Mouse (Mus musculus) hindbrain, embryonic 15.5 days (tissue): ENCODE results near the gene Cd247. TPM values are rescaled to one million over a fixed set of nuclear protein-coding genes. Genes with fewer than 3 reads are reported as not detected.

Experiments used
- ATAC-seq: fragments of 200-750 bp; cut with Nextera tagmentation; 2 replicates; pipeline ENCODE4 v1.8.0; 2017; ENCODE audit warnings: low read depth, moderate number of reproducible peaks, moderate TSS enrichment; ENCODE audit not compliant: low FRiP score
- H3K27ac ChIP-seq: fragments of 300-500 bp; sonication (generic); replicated peaks from 2 replicates; pipeline ENCODE4 v1.5.1; 2015; ENCODE audit warnings: mild to moderate bottlenecking, inconsistent platforms
- H3K27me3 ChIP-seq: fragments of 300-500 bp; sonication (generic); 2 replicates; pipeline ENCODE4 v1.6.1; 2015; ENCODE audit warnings: control low read depth, inconsistent platforms
- H3K36me3 ChIP-seq: fragments of 300-500 bp; sonication (generic); 2 replicates; pipeline ENCODE4 v1.6.1; 2015; ENCODE audit warnings: control low read depth, inconsistent platforms
- H3K4me1 ChIP-seq: fragments of 300-500 bp; sonication (generic); replicated peaks from 2 replicates; pipeline ENCODE4 v1.6.1; 2015; ENCODE audit warnings: control low read depth, inconsistent platforms
- H3K4me2 ChIP-seq: fragments of 300-500 bp; sonication (generic); 2 replicates; pipeline ENCODE4 v1.6.1; 2015; ENCODE audit warnings: moderate library complexity, mild to moderate bottlenecking, inconsistent platforms
- H3K4me3 ChIP-seq: fragments of 300-500 bp; sonication (generic); 2 replicates; pipeline ENCODE4 v1.5.1; 2015; ENCODE audit warnings: mild to moderate bottlenecking, inconsistent platforms
- H3K9ac ChIP-seq: fragments of 300-500 bp; sonication (generic); 2 replicates; pipeline ENCODE4 v1.6.1; 2015; ENCODE audit warnings: inconsistent platforms
- H3K9me3 ChIP-seq: fragments of 300-500 bp; sonication (generic); 2 replicates; pipeline ENCODE4 v1.6.1; 2016; ENCODE audit warnings: control low read depth, inconsistent platforms
- WGBS: fragments of 180-500 bp; shearing (Covaris S2); methylation state at CpG from one replicate; pipeline ENCODE4 v1.1.7; 2015; 5-methylcytosine and 5-hydroxymethylcytosine counted together
- polyA plus RNA-seq: library from polyadenylated mRNA; unstranded; fragments of >200 nt; fragmentation: Nextera tagmentation; extraction: Ambion mirVana; gene quantifications from 2 replicates; pipeline ENCODE4 v1.2.1, GENCODE M21; 2015

Cd247 gene
- polyA plus RNA-seq, 1 experiment from 2014 or later: 0.51 TPM

- Histone ChIP-seq H3K4me3 (no peak overlapping the region), H3K9me3 (no peaks in the 10 kb centered on the region), H3K27ac (no peak overlapping the region), H3K9ac (no peak overlapping the region), H3K27me3 (peaks cover 8% of the 10 kb centered on the region), H3K36me3 (no peaks in the 10 kb centered on the region), H3K4me2 (no peak overlapping the region), H3K4me1 (peaks cover 20% of the 10 kb centered on the region)
- ATAC-seq: no peak
- WGBS: 85% methylated on average over 3 of the region's 3 CpGs
Measured at GRCm38 (mm10) chr1:165812775-165813174, 24.3 kb downstream of the Cd247 start.

GRCm38 (mm10) chr1:165814116-165814515, 25.6 kb downstream of the Cd247 start:
- Histone ChIP-seq H3K9me3 (no peaks in the 10 kb centered on the region), H3K9ac (no peak overlapping the region), H3K4me2 (0 out of 2 replicates have a peak overlapping the region, but pooled peaks have one; percentile 4), H3K36me3 (no peaks in the 10 kb centered on the region), H3K4me3 (no peak overlapping the region), H3K27ac (no peak overlapping the region), H3K4me1 (peaks cover 26% of the 10 kb centered on the region), H3K27me3 (peaks cover 8% of the 10 kb centered on the region)
- ATAC-seq: no peak
- 13% methylated on average over 7 of the region's 7 CpGs for WGBS

- Histone ChIP-seq H3K4me3 (no peak overlapping the region), H3K4me2 (peak overlapping the region; percentile 4; the same call in 1 of the 2 replicates), H3K36me3 (no peaks in the 10 kb centered on the region), H3K27me3 (peaks cover 8% of the 10 kb centered on the region), H3K4me1 (peaks cover 26% of the 10 kb centered on the region), H3K9me3 (no peaks in the 10 kb centered on the region), H3K9ac (no peak overlapping the region), H3K27ac (no peak overlapping the region)
- no peak for ATAC-seq
- 14% methylated on average over 14 of the region's 14 CpGs for WGBS
Measured at GRCm38 (mm10) chr1:165814521-165815278, 26.2 kb downstream of the Cd247 start.

GRCm38 (mm10) chr1:165816391-165816790, 27.9 kb downstream of the Cd247 start:
- 84% methylated on average over 9 of the region's 9 CpGs for WGBS
- Histone ChIP-seq H3K9me3 (no peaks in the 10 kb centered on the region), H3K27ac (no peak overlapping the region), H3K27me3 (peaks cover 5% of the 10 kb centered on the region; the same call in 1 of the 2 replicates), H3K36me3 (no peaks in the 10 kb centered on the region), H3K4me1 (peaks cover 26% of the 10 kb centered on the region), H3K4me3 (no peak overlapping the region), H3K9ac (no peak overlapping the region), H3K4me2 (no peak overlapping the region)
- ATAC-seq: no peak

GRCm38 (mm10) chr1:165817264-165817663, 28.8 kb downstream of the Cd247 start:
- Histone ChIP-seq H3K9ac (no peak overlapping the region), H3K4me2 (no peak overlapping the region), H3K27me3 (peaks cover 5% of the 10 kb centered on the region; the same call in 1 of the 2 replicates), H3K4me1 (peaks cover 26% of the 10 kb centered on the region), H3K27ac (no peak overlapping the region), H3K4me3 (no peak overlapping the region), H3K9me3 (no peaks in the 10 kb centered on the region), H3K36me3 (no peaks in the 10 kb centered on the region)
- 55% methylated on average over 9 of the region's 9 CpGs for WGBS
- ATAC-seq: no peak

GRCm38 (mm10) chr1:165818145-165818860, 29.8 kb downstream of the Cd247 start:
- 0 out of 2 replicates have a peak overlapping the region, but pooled peaks have one; percentile 7 for H3K27ac ChIP-seq
- H3K4me2 ChIP-seq: no peak overlapping the region
- WGBS: 37% methylated on average over 8 of the region's 8 CpGs
- no peak overlapping the region for H3K9ac ChIP-seq
- H3K4me1 ChIP-seq: peaks cover 26% of the 10 kb centered on the region
- no peaks in the 10 kb centered on the region for H3K36me3 ChIP-seq
- H3K9me3 ChIP-seq: no peaks in the 10 kb centered on the region
- H3K4me3 ChIP-seq: no peak overlapping the region
- H3K27me3 ChIP-seq: peaks cover 5% of the 10 kb centered on the region; the same call in 1 of the 2 replicates
- ATAC-seq: peak; percentile 49; the same call in 1 of the 2 replicates

GRCm38 (mm10) chr1:165819147-165819546, 30.7 kb downstream of the Cd247 start:
- no peaks in the 10 kb centered on the region for H3K9me3 ChIP-seq
- H3K27ac ChIP-seq: no peak overlapping the region
- WGBS: 79% methylated on average over 4 of the region's 4 CpGs
- ATAC-seq: no peak
- H3K27me3 ChIP-seq: peaks cover 5% of the 10 kb centered on the region; the same call in 1 of the 2 replicates
- H3K9ac ChIP-seq: no peak overlapping the region
- peaks cover 19% of the 10 kb centered on the region for H3K4me1 ChIP-seq
- no peak overlapping the region for H3K4me2 ChIP-seq
- no peaks in the 10 kb centered on the region for H3K36me3 ChIP-seq
- H3K4me3 ChIP-seq: no peak overlapping the region

- no peak for ATAC-seq
- H3K9ac ChIP-seq: no peak overlapping the region
- no peak overlapping the region for H3K27ac ChIP-seq
- 0 out of 2 replicates have a peak, but pooled peaks cover 6% of the 10 kb centered on the region for H3K4me1 ChIP-seq
- no peaks in the 10 kb centered on the region for H3K27me3 ChIP-seq
- no peak overlapping the region for H3K4me2 ChIP-seq
- H3K36me3 ChIP-seq: no peaks in the 10 kb centered on the region
- no peaks in the 10 kb centered on the region for H3K9me3 ChIP-seq
- WGBS: 93% methylated on average over 2 of the region's 2 CpGs
- no peak overlapping the region for H3K4me3 ChIP-seq
Measured at GRCm38 (mm10) chr1:165822031-165822430, 33.5 kb downstream of the Cd247 start.

- Histone ChIP-seq H3K9me3 (no peaks in the 10 kb centered on the region), H3K4me3 (no peak overlapping the region), H3K4me2 (no peak overlapping the region), H3K4me1 (peaks cover 4% of the 10 kb centered on the region), H3K27ac (no peak overlapping the region), H3K27me3 (no peaks in the 10 kb centered on the region), H3K36me3 (no peaks in the 10 kb centered on the region), H3K9ac (no peak overlapping the region)
- WGBS: 96% methylated on average over 5 of the region's 5 CpGs
- ATAC-seq: no peak
Measured at GRCm38 (mm10) chr1:165828173-165828572, 39.7 kb downstream of the Cd247 start.

- no peak overlapping the region for H3K9ac ChIP-seq
- no peak for ATAC-seq
- 91% methylated on average over 6 of the region's 6 CpGs for WGBS
Measured at GRCm38 (mm10) chr1:165828615-165829014, 40.1 kb downstream of the Cd247 start.

GRCm38 (mm10) chr1:165829890-165830289, 41.4 kb downstream of the Cd247 start:
- Histone ChIP-seq H3K4me1 (peaks cover 18% of the 10 kb centered on the region), H3K4me3 (no peak overlapping the region), H3K27me3 (no peaks in the 10 kb centered on the region), H3K36me3 (no peaks in the 10 kb centered on the region), H3K9ac (no peak overlapping the region), H3K27ac (no peak overlapping the region), H3K4me2 (no peak overlapping the region), H3K9me3 (no peaks in the 10 kb centered on the region)
- ATAC-seq: no peak
- 89% methylated on average over 5 of the region's 5 CpGs for WGBS

More at GRCm38 (mm10) chr1:165828615-165829014, 40.1 kb downstream of the Cd247 start:
- Histone ChIP-seq H3K4me3 (no peak overlapping the region), H3K4me2 (no peak overlapping the region), H3K27me3 (no peaks in the 10 kb centered on the region), H3K9me3 (no peaks in the 10 kb centered on the region), H3K27ac (no peak overlapping the region), H3K36me3 (no peaks in the 10 kb centered on the region), H3K4me1 (peaks cover 6% of the 10 kb centered on the region)

- no peaks in the 10 kb centered on the region for H3K36me3 ChIP-seq
- no peak overlapping the region for H3K9ac ChIP-seq
- no peaks in the 10 kb centered on the region for H3K9me3 ChIP-seq
- H3K27ac ChIP-seq: no peak overlapping the region
- 22% methylated on average over 4 of the region's 4 CpGs for WGBS
- H3K27me3 ChIP-seq: no peaks in the 10 kb centered on the region
- H3K4me3 ChIP-seq: no peak overlapping the region
- no peak overlapping the region for H3K4me2 ChIP-seq
- H3K4me1 ChIP-seq: peaks cover 40% of the 10 kb centered on the region
- ATAC-seq: peak; percentile 23; the same call in 1 of the 2 replicates
Measured at GRCm38 (mm10) chr1:165833244-165833643, 44.8 kb downstream of the Cd247 start.
